36 mouse cellular contexts compared by ENCODE assay signal in genomic region chr10:63411674-63412073, GRCm38 (mm10). TPM values are rescaled to one million over a fixed set of nuclear protein-coding genes. Genes with fewer than 3 reads are reported as not detected.
"Had no signal": no experiment of that assay in that cellular context is flagged by ENCODE, and none has a peak within 500 bp of the region (broad histone marks: within the 10 kb centered on the region; RNA-seq: fewer than 3 reads in every experiment).

No protein-coding gene starts in this region.

RNA-seq across cellular contexts. Expression of gene Gm7075, which starts 9.9 kb away (rescaled TPM):
- total RNA-seq: gastrocnemius, adult 2 months; gastrocnemius, postnatal 10 days; gastrocnemius, postnatal 25 days; gastrocnemius, postnatal 4 days; granulocyte monocyte progenitor cell, adult 5-6 weeks; heart, adult 2 months; heart, postnatal 14 days; heart, postnatal 36 days; hematopoietic stem cell, adult 5-6 weeks; hindbrain, postnatal 0 days; layer of hippocampus, adult 18-20 months; layer of hippocampus, adult 8-10 months; layer of hippocampus, postnatal 14 days; layer of hippocampus, postnatal 36 days; left cerebral cortex, adult 18-20 months; left cerebral cortex, adult 8-10 months; left cerebral cortex, postnatal 10 days; left cerebral cortex, postnatal 25 days; left cerebral cortex, postnatal 4 days; liver, adult 2 months had no signal
- polyA plus RNA-seq: frontal cortex, adult 2 months; heart, adult 2 months; heart, embryonic 11.5 days; heart, embryonic 13.5 days; heart, embryonic 15.5 days; heart, postnatal 0 days; hindbrain, embryonic 13.5 days; hindbrain, embryonic 15.5 days; hindbrain, postnatal 0 days; intestine, embryonic 14.5 days; intestine, embryonic 16.5 days; kidney, adult 2 months; kidney, embryonic 15.5 days; kidney, postnatal 0 days; large intestine, adult 2 months; limb, embryonic 11.5 days; limb, embryonic 13.5 days; limb, embryonic 15.5 days; liver, adult 2 months had no signal

RNA-seq across cellular contexts. Expression of gene Ctnna3, which starts 18.2 kb away (rescaled TPM):
- total RNA-seq: granulocyte monocyte progenitor cell, adult 5-6 weeks; hematopoietic stem cell, adult 5-6 weeks had no signal
- polyA plus RNA-seq: liver, adult 2 months had no signal
